Mouse (Mus musculus): Measurements from ENCODE around the gene Ak5. TPM values are rescaled to one million over a fixed set of nuclear protein-coding genes. Genes with fewer than 3 reads are reported as not detected.
"Not testable (repeated sequence)": the region's sequence is repeated elsewhere in the genome, so short reads cannot be mapped to it uniquely, and the experiment has no call there.

Gene Ak5
- polyA plus RNA-seq, 1 experiment from 2014 or later, result not detected

DNA sequence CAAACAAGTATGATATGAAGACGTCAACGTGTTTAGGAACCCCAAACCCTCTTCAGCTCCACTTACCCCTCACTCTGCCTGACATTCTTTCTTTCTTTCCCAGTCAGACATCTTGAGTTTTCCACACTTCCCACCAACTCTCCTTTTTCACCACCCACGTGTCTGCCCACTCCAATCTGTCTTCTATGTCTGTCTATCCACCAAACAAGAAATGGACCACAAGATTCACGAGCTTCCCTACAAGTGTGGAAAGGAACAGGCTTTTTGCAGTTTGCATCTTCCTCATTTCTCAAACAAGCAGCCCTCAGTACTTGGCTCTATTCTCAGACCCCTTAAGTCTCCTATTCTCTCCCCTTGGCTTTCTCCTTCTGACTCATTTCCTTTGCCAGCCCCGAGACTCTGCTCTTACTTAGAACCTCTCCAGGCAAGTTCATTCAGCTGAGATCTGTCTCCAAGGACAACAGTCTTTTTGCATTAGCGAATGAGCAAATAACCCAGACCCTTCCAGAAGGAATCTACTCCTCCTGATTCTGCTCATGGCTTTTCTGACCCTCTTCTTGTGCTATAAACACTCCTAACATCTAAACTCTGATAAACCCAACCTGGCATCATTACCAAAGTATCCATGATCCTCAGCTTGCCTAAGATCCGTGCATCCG lies 75.3 kb downstream of the Ak5 start:
- no peak overlapping the region for H3K27ac ChIP-seq
- no peak overlapping the region for H3K4me3 ChIP-seq (ENCODE audit: inconsistent target)
- 53% methylated on average over 7 of the region's 8 CpGs for WGBS (ENCODE audit: missing documents)
- no peaks in the 10 kb centered on the region for H3K36me3 ChIP-seq (ENCODE audit: inconsistent target)
- no peaks in the 10 kb centered on the region for H3K79me2 ChIP-seq (ENCODE audit: inconsistent target)

GRCm38 (mm10) chr3:152590491-152590890 lies 77.7 kb downstream of the Ak5 start:
- Histone ChIP-seq H3K79me2 (ENCODE audit: inconsistent target) (no peaks in the 10 kb centered on the region), H3K36me3 (ENCODE audit: inconsistent target) (no peaks in the 10 kb centered on the region), H3K27ac (no peak overlapping the region), H3K4me3 (ENCODE audit: inconsistent target) (no peak overlapping the region)
- 89% methylated on average over 7 of the region's 7 CpGs for WGBS (ENCODE audit: missing documents)

DNA sequence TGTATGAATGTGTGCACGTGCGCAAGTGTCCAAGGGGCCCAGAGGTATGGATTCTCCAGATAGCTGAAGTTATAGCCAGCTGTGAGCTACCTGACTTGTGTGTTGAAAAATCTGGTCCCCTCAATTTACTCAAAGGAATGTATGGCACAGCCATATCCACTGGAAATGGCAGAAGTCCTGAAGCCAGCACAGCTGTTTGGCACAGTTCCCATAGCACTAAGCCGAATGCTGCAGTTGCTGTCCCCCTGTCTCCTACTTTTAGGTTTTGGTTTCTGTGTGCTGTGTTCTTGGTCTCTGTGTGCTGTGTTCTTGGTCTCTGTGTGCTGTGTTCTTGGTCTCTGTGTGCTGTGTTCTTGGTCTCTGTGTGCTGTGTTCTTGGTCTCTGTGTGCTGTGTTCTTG lies 79.1 kb downstream of the Ak5 start:
- not testable (repeated sequence) for H3K79me2 ChIP-seq (ENCODE audit: inconsistent target); H3K27ac ChIP-seq; H3K36me3 ChIP-seq (ENCODE audit: inconsistent target); H3K4me3 ChIP-seq (ENCODE audit: inconsistent target)
- 87% methylated on average over 3 of the region's 3 CpGs for WGBS (ENCODE audit: missing documents)

DNA sequence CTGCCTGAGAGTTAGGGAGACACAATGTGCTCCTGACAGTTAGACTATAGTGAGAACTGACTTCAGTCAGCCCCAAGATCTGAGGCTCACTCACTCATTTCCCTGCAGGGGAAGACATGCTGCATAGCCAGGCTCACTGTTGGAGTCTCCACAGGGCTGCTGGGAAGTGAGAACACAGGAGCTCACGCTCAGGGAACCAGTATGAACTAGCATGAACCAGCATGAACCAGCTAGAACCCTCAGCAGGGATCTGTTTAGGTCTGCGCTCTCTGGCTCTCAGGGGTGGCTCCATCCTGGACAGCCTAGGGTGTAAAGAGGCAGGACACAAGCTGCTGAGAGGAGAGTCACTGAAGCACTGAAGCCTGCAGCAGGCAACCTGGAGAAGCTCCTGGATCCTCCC lies 81.2 kb downstream of the Ak5 start:
- no peaks in the 10 kb centered on the region for H3K79me2 ChIP-seq (ENCODE audit: inconsistent target)
- H3K4me3 ChIP-seq (ENCODE audit: inconsistent target), result no peak overlapping the region
- WGBS (ENCODE audit: missing documents), result 83% methylated on average over 2 of the region's 2 CpGs
- H3K27ac ChIP-seq, result no peak overlapping the region
- H3K36me3 ChIP-seq (ENCODE audit: inconsistent target), result no peaks in the 10 kb centered on the region

DNA sequence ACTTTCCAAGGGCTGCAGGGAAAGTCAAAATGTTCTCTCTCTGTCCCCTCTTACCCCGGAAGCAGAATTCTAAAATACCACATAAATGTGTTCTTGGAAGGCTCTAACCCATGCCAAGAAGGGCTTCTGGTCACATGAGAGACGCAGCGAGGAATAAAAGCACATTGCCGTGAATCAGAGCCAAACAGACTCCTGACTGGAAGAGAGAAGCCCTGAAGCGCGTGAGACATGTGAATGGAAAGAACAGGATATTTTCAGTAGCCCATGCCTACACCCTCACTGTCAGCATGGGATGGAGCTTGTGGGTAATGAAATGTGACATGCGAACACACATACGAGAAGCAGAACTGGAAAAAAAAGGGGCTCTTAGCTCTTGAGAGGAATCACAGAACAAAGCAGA lies 82.0 kb downstream of the Ak5 start:
- no peaks in the 10 kb centered on the region for H3K36me3 ChIP-seq (ENCODE audit: inconsistent target)
- no peak overlapping the region for H3K27ac ChIP-seq
- H3K79me2 ChIP-seq (ENCODE audit: inconsistent target), result no peaks in the 10 kb centered on the region
- H3K4me3 ChIP-seq (ENCODE audit: inconsistent target), result no peak overlapping the region
- WGBS (ENCODE audit: missing documents), result 84% methylated on average over 6 of the region's 8 CpGs

DNA sequence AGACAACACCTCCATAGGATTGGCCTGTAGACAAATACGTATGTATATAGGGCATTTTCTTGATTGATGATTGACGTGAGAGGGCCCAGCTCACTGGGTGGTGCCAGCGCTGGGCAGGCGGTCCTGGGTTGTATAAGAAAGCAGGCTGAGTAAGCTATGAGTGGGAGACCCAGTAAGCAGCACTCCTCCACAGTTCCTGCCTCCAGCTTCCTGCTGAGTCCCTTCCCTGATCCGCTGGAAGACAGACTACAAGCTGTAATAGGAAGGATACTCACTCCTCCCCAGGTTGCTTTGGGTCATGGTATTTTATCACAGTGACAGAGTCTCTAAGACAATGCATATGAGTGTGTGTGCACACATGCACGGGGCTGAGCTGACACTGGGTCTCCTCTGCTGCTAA lies 82.6 kb downstream of the Ak5 start:
- 92% methylated on average over 6 of the region's 6 CpGs for WGBS (ENCODE audit: missing documents)
- H3K27ac ChIP-seq, result no peak overlapping the region

DNA sequence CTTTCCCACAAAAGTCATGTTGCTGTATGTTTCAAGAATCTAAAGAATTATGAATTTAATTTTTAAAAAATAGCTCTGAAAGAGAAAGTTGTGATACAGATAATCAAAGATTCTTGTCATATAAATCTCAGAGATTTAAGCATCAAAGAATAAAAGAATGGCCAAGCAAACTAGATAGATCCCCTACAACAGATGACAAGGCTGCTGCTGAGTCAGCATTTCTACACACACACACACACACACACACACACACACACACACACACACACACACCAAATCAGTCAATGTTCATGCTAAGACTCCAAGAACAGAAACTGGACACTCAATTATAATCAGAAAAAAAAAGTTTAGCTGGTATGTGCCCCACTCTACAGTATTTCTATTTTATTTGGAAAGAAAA lies 85.1 kb downstream of the Ak5 start:
- Histone ChIP-seq H3K4me3 (ENCODE audit: inconsistent target) (no peak overlapping the region), H3K79me2 (ENCODE audit: inconsistent target) (no peaks in the 10 kb centered on the region), H3K27ac (no peak overlapping the region), H3K36me3 (ENCODE audit: inconsistent target) (no peaks in the 10 kb centered on the region)

More for the DNA sequence above, 82.6 kb downstream of the Ak5 start:
- Histone ChIP-seq H3K4me3 (ENCODE audit: inconsistent target) (no peak overlapping the region), H3K36me3 (ENCODE audit: inconsistent target) (no peaks in the 10 kb centered on the region), H3K79me2 (ENCODE audit: inconsistent target) (no peaks in the 10 kb centered on the region)

- not testable (repeated sequence) for H3K4me3 ChIP-seq (ENCODE audit: inconsistent target); H3K79me2 ChIP-seq (ENCODE audit: inconsistent target); H3K27ac ChIP-seq; H3K36me3 ChIP-seq (ENCODE audit: inconsistent target)
- WGBS (ENCODE audit: missing documents), result 89% methylated on average over 3 of the region's 3 CpGs
Measured at GRCm38 (mm10) chr3:152581853-152582252, 86.3 kb downstream of the Ak5 start.

DNA sequence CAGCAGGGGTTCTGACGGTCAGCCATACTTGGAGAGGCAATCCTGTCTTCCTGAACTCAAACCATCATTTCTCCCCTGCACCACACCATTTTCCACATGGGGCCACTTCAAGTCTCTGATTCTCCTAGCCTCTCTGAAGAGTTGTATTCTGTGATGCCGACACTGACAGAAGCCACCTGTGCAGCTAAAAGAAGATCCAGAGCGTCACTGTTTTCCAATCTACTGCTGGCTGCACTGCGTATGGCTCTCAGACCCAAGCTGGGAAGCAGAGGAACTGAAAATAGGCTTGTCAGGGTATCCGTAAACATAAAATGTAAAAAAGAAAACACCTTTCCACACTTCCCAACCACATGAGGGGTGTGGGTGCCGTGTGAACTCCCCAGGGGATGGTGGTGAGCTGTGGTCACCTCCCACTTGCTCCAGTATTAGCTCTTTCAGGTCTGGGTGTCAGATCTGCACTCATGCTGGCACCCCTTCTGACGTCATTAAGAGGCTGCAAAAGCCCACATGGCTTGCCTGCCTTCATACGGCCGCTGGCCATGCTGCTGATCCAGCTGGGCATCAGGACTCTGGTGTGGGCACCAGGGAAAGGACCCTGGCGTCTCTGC lies 88.1 kb downstream of the Ak5 start:
- WGBS (ENCODE audit: missing documents), result 83% methylated on average over 9 of the region's 10 CpGs

GRCm38 (mm10) chr3:152578282-152579228 lies 89.6 kb downstream of the Ak5 start:
- no peaks in the 10 kb centered on the region for H3K79me2 ChIP-seq (ENCODE audit: inconsistent target)
- no peak overlapping the region for H3K27ac ChIP-seq
- 88% methylated on average over 26 of the region's 26 CpGs for WGBS (ENCODE audit: missing documents)
- no peaks in the 10 kb centered on the region for H3K36me3 ChIP-seq (ENCODE audit: inconsistent target)
- H3K4me3 ChIP-seq (ENCODE audit: inconsistent target), result no peak overlapping the region

More for the DNA sequence above, 88.1 kb downstream of the Ak5 start:
- Histone ChIP-seq H3K27ac (no peak overlapping the region), H3K36me3 (ENCODE audit: inconsistent target) (no peaks in the 10 kb centered on the region), H3K4me3 (ENCODE audit: inconsistent target) (no peak overlapping the region), H3K79me2 (ENCODE audit: inconsistent target) (no peaks in the 10 kb centered on the region)

DNA sequence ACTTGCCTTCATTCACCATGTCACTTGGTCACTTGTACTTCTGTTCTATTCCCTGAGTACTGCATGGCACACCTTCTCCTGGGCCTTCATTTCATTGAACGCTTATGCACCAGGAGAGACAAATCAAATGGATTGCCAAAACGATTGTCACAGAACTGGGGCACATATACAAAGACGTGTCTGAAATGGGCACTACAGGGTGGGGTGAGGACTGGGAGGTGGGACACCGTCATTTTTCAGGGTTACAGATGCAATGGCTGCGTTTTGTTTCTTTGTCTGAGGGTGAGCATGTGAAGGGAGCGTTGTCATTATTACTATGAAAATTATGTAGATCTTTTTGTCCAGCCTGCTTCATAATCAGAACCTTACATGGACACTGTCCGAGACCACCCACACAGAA lies 90.4 kb downstream of the Ak5 start:
- Histone ChIP-seq H3K79me2 (ENCODE audit: inconsistent target) (no peaks in the 10 kb centered on the region), H3K27ac (no peak overlapping the region), H3K36me3 (ENCODE audit: inconsistent target) (no peaks in the 10 kb centered on the region), H3K4me3 (ENCODE audit: inconsistent target) (no peak overlapping the region)
- 93% methylated on average over 7 of the region's 7 CpGs for WGBS (ENCODE audit: missing documents)

GRCm38 (mm10) chr3:152577273-152577672 lies 90.9 kb downstream of the Ak5 start:
- WGBS (ENCODE audit: missing documents), result 82% methylated on average over 1 of the region's 1 CpGs
- Histone ChIP-seq H3K27ac (no peak overlapping the region), H3K4me3 (ENCODE audit: inconsistent target) (no peak overlapping the region), H3K79me2 (ENCODE audit: inconsistent target) (no peaks in the 10 kb centered on the region), H3K36me3 (ENCODE audit: inconsistent target) (no peaks in the 10 kb centered on the region)

GRCm38 (mm10) chr3:152569242-152569605 lies 98.9 kb downstream of the Ak5 start:
- Histone ChIP-seq H3K27ac (no peak overlapping the region), H3K79me2 (ENCODE audit: inconsistent target) (no peaks in the 10 kb centered on the region), H3K36me3 (ENCODE audit: inconsistent target) (no peaks in the 10 kb centered on the region), H3K4me3 (ENCODE audit: inconsistent target) (no peak overlapping the region)
- WGBS (ENCODE audit: missing documents), result 11% methylated on average over 6 of the region's 6 CpGs

DNA sequence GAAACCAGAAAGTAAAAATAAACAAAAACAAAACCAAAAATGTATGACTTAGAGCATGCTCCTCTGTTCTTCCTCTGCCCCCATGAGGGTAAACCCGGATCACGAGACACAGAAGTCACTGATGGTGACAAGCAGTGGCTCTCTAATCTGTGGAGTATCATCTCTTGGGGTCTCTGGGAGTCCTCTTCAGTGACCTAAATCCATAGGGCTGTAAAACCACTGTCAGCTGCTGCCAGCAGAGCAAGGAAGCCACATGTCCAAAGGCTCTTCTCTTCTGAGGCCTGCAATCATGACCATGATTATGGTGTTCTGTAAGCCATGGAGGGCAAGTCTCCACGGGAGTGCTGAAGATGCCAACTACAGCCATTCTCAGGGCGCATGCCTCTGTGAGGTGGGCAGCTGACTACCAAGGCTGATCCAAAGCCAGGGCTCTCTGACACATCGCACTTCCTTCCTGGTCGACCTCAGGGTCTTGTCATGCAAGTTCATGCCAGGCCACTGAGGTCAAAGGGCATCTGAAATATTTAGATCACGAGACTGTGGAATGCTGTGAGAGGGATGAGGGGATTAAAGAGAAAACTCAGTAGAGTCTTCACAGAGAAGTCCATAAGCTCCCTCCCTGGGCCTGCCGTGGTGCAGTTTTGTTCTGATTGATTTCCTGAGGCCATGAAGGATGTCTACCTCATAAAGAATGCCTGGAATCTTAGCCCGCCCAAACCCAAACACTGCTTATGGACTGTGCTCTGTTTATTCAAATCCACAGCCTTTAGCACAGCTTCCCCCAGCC lies 99.5 kb downstream of the Ak5 start:
- 59% methylated on average over 9 of the region's 9 CpGs for WGBS (ENCODE audit: missing documents)
- Histone ChIP-seq H3K4me3 (ENCODE audit: inconsistent target) (no peak overlapping the region), H3K36me3 (ENCODE audit: inconsistent target) (no peaks in the 10 kb centered on the region), H3K79me2 (ENCODE audit: inconsistent target) (no peaks in the 10 kb centered on the region), H3K27ac (no peak overlapping the region)
